8 mouse cellular contexts compared by ENCODE assay signal in genomic region chr12:31996877-31997276, GRCm38 (mm10). TPM values are rescaled to one million over a fixed set of nuclear protein-coding genes. Genes with fewer than 3 reads are reported as not detected.
DNase-seq lines count a peak whose midpoint lies in the region; ATAC-seq lines count a peak whose summit lies in the region.
"Had no signal": no experiment of that assay in that cellular context is flagged by ENCODE, and none has a peak within 500 bp of the region (broad histone marks: within the 10 kb centered on the region; RNA-seq: fewer than 3 reads in every experiment).

No protein-coding gene starts in this region.

- no peak overlapping the region for H3K4me3 ChIP-seq in forebrain, embryonic 11.5 days (ENCODE audit: low read depth, low read length)

- H3K27me3 ChIP-seq in forebrain, embryonic 11.5 days (ENCODE audit: control insufficient read depth, insufficient read depth, low read length), result no peaks in the 10 kb centered on the region

- 83% methylated on average over 5 of the region's 5 CpGs for WGBS in forebrain, embryonic 11.5 days

- H3K9ac ChIP-seq in forebrain, embryonic 11.5 days (ENCODE audit: low read length), result no peak overlapping the region

- DNase-seq in 3134 (ENCODE audit: extremely low read depth, insufficient read length, low spot score), result peak; percentile 41
- DNase-seq in CD4-positive helper T cell, adult 2 months (ENCODE audit: low read depth, low spot score), result peak; percentile 73
- DNase-seq in lung, postnatal 25 days (ENCODE audit: low spot score), result peak; percentile 51
- no peak for DNase-seq in left cerebral cortex, adult 9 months (ENCODE audit: low spot score in 2 of 2)
- DNase-seq in urinary bladder, postnatal 4 days (ENCODE audit: low spot score in 2 of 2), result no peak
- no peak for DNase-seq in forebrain, embryonic 11.5 days (ENCODE audit: low spot score)
- DNase-seq: gastrocnemius, postnatal 36 days had no signal

- H3K9me3 ChIP-seq in forebrain, embryonic 11.5 days (ENCODE audit: control insufficient read depth, low read length), result no peaks in the 10 kb centered on the region

- H3K36me3 ChIP-seq in forebrain, embryonic 11.5 days (ENCODE audit: control insufficient read depth, insufficient read depth, low read length), result no peaks in the 10 kb centered on the region

- H3K4me1 ChIP-seq in forebrain, embryonic 11.5 days (replicated peaks; ENCODE audit: control insufficient read depth, insufficient read depth, low read length), result no peaks in the 10 kb centered on the region

- peak; percentile 84 for ATAC-seq in granulocyte monocyte progenitor cell, adult 5-6 weeks (replicated peaks; ENCODE audit: poor library complexity, severe bottlenecking)
- no peak for ATAC-seq in forebrain, embryonic 11.5 days (replicated peaks; ENCODE audit: low FRiP score)

- H3K27ac ChIP-seq in forebrain, embryonic 11.5 days (ENCODE audit: low read depth, low read length), result no peak overlapping the region

- no peak overlapping the region for H3K4me2 ChIP-seq in forebrain, embryonic 11.5 days (ENCODE audit: low read depth, low read length, severe bottlenecking)

RNA-seq across cellular contexts. Expression of gene Hbp1, which starts 46.5 kb away (rescaled TPM):
- total RNA-seq in granulocyte monocyte progenitor cell, adult 5-6 weeks (2014; fragmentation: Nextera tagmentation), result 39.9 and 43.5 TPM in 2 replicates
- 40.6 and 53.1 TPM in 2 replicates for total RNA-seq in granulocyte monocyte progenitor cell, adult 5-6 weeks (2017)
- polyA plus RNA-seq in forebrain, embryonic 11.5 days (2014; fragmentation: Nextera tagmentation; extraction: Ambion mirVana), result 80.8 and 87.1 TPM in 2 replicates

Comparison
In these comparisons a context has a peak if more than half of its experiments do, and no peak if none do; other contexts are left out.
1. DNase-seq: peak in 3134 (single experiment), CD4-positive helper T cell, adult 2 months (single experiment) and lung, postnatal 25 days (single experiment); none in left cerebral cortex, adult 9 months (0 of 2), urinary bladder, postnatal 4 days (0 of 2) and forebrain, embryonic 11.5 days (single experiment).